Mouse (Mus musculus): ENCODE data around the gene Mboat1. TPM values are rescaled to one million over a fixed set of nuclear protein-coding genes. Genes with fewer than 3 reads are reported as not detected.
A peak's percentile ranks its signal among the peaks of the same experiment; 100 is the strongest.

Gene Mboat1
- polyA plus RNA-seq, 1 experiment = 2.9 TPM

- TF ChIP-seq CTCF (IDR thresholded peaks at IDR 0.05; ENCODE audit: control insufficient read depth, insufficient read depth, low read length) (no peak), POLR2A (IDR thresholded peaks at IDR 0.05; ENCODE audit: borderline replicate concordance, control insufficient read depth, low read depth, low read length) (no peak)
- 70% methylated on average over 9 of the region's 9 CpGs for WGBS
- Histone ChIP-seq H3K27ac (ENCODE audit: control insufficient read depth, insufficient read depth, low read depth, low read length, poor library complexity) (no peak overlapping the region), H3K4me3 (replicated peaks; ENCODE audit: control insufficient read depth, low read depth, low read length) (no peak overlapping the region), H3K4me1 (ENCODE audit: control insufficient read depth, insufficient read depth, low read length) (peaks cover 1% of the 10 kb centered on the region; the same call in 1 of the 2 replicates)
These were observed 123.0 kb downstream of the Mboat1 start for GRCm38 (mm10) chr13:30259326-30259725.

- no peak for TF ChIP-seq POLR2A (IDR thresholded peaks at IDR 0.05; ENCODE audit: borderline replicate concordance, control insufficient read depth, low read depth, low read length)
- peak; percentile 64 for TF ChIP-seq CTCF (IDR thresholded peaks at IDR 0.05; ENCODE audit: control insufficient read depth, insufficient read depth, low read length)
- H3K4me1 ChIP-seq (ENCODE audit: control insufficient read depth, insufficient read depth, low read length) = peaks cover under 1% of the 10 kb centered on the region; the same call in 1 of the 2 replicates
- no peak overlapping the region for H3K4me3 ChIP-seq (replicated peaks; ENCODE audit: control insufficient read depth, low read depth, low read length)
- WGBS = 11% methylated on average over 8 of the region's 8 CpGs
- no peak overlapping the region for H3K27ac ChIP-seq (ENCODE audit: control insufficient read depth, insufficient read depth, low read depth, low read length, poor library complexity)
These were observed 123.7 kb downstream of the Mboat1 start for GRCm38 (mm10) chr13:30259912-30260560.

- H3K4me3 ChIP-seq (replicated peaks; ENCODE audit: control insufficient read depth, low read depth, low read length) = no peak overlapping the region
- H3K4me1 ChIP-seq (ENCODE audit: control insufficient read depth, insufficient read depth, low read length) = no peaks in the 10 kb centered on the region
- 3% methylated on average over 2 of the region's 2 CpGs for WGBS
- no peak overlapping the region for H3K27ac ChIP-seq (ENCODE audit: control insufficient read depth, insufficient read depth, low read depth, low read length, poor library complexity)
- no peak for TF ChIP-seq POLR2A (IDR thresholded peaks at IDR 0.05; ENCODE audit: borderline replicate concordance, control insufficient read depth, low read depth, low read length)
- TF ChIP-seq CTCF (IDR thresholded peaks at IDR 0.05; ENCODE audit: control insufficient read depth, insufficient read depth, low read length) = no peak
These were observed 127.4 kb downstream of the Mboat1 start for GRCm38 (mm10) chr13:30263681-30264080.

- no peaks in the 10 kb centered on the region for H3K4me1 ChIP-seq (ENCODE audit: control insufficient read depth, insufficient read depth, low read length)
- H3K27ac ChIP-seq (ENCODE audit: control insufficient read depth, insufficient read depth, low read depth, low read length, poor library complexity) = no peak overlapping the region
- H3K4me3 ChIP-seq (replicated peaks; ENCODE audit: control insufficient read depth, low read depth, low read length) = no peak overlapping the region
- WGBS = 27% methylated on average over 12 of the region's 12 CpGs
- no peak for TF ChIP-seq POLR2A (IDR thresholded peaks at IDR 0.05; ENCODE audit: borderline replicate concordance, control insufficient read depth, low read depth, low read length)
- TF ChIP-seq CTCF (IDR thresholded peaks at IDR 0.05; ENCODE audit: control insufficient read depth, insufficient read depth, low read length) = no peak
These were observed 128.0 kb downstream of the Mboat1 start for GRCm38 (mm10) chr13:30264303-30264702.

DNA sequence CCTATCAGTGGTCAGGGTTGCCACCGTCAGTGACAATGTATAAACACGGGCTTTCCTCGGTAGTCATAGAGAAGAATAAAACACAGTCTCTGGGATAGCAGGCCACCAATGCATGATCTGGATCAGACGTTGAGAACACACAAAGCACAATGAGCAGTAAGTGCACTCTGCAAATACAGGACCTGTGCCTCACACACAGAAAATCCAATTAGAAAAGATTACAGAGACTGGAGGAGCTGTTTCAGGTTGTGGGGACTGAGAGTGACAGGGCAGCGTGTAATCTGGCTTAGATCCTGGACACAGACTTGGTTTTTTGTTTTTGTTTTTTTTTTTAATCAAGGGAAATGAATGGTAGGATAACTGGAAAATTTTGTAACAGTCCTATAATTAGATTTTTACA is 128.5 kb downstream of the Mboat1 start:
- 30% methylated on average over 5 of the region's 5 CpGs for WGBS
- no peak overlapping the region for H3K4me3 ChIP-seq (replicated peaks; ENCODE audit: control insufficient read depth, low read depth, low read length)
- H3K4me1 ChIP-seq (ENCODE audit: control insufficient read depth, insufficient read depth, low read length) = no peaks in the 10 kb centered on the region
- no peak overlapping the region for H3K27ac ChIP-seq (ENCODE audit: control insufficient read depth, insufficient read depth, low read depth, low read length, poor library complexity)
- no peak for TF ChIP-seq POLR2A (IDR thresholded peaks at IDR 0.05; ENCODE audit: borderline replicate concordance, control insufficient read depth, low read depth, low read length)
- no peak for TF ChIP-seq CTCF (IDR thresholded peaks at IDR 0.05; ENCODE audit: control insufficient read depth, insufficient read depth, low read length)

DNA sequence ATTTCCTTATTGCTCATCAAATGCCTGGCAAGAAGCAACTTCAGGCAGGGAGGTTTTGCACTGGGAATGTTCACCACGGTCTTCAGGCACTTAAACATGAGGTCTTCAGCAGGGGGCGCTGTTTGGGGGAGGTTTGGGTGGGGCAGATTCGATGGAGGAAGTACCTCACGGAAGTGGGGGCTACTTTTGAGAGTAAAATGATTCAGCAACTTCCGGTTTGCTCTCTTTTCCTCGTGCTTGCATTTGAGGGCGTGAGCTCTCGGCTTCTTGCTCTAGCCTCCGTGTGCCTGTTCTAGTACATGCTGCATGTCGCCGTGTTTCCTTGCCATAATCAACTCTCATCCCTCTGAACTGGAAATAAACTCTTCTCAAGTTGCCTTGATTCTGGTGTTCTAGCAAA is 129.7 kb downstream of the Mboat1 start:
- WGBS = 72% methylated on average over 11 of the region's 11 CpGs
- no peak overlapping the region for H3K27ac ChIP-seq (ENCODE audit: control insufficient read depth, insufficient read depth, low read depth, low read length, poor library complexity)
- no peaks in the 10 kb centered on the region for H3K4me1 ChIP-seq (ENCODE audit: control insufficient read depth, insufficient read depth, low read length)
- no peak overlapping the region for H3K4me3 ChIP-seq (replicated peaks; ENCODE audit: control insufficient read depth, low read depth, low read length)
- TF ChIP-seq POLR2A (IDR thresholded peaks at IDR 0.05; ENCODE audit: borderline replicate concordance, control insufficient read depth, low read depth, low read length) (no peak), CTCF (IDR thresholded peaks at IDR 0.05; ENCODE audit: control insufficient read depth, insufficient read depth, low read length) (no peak)

DNA sequence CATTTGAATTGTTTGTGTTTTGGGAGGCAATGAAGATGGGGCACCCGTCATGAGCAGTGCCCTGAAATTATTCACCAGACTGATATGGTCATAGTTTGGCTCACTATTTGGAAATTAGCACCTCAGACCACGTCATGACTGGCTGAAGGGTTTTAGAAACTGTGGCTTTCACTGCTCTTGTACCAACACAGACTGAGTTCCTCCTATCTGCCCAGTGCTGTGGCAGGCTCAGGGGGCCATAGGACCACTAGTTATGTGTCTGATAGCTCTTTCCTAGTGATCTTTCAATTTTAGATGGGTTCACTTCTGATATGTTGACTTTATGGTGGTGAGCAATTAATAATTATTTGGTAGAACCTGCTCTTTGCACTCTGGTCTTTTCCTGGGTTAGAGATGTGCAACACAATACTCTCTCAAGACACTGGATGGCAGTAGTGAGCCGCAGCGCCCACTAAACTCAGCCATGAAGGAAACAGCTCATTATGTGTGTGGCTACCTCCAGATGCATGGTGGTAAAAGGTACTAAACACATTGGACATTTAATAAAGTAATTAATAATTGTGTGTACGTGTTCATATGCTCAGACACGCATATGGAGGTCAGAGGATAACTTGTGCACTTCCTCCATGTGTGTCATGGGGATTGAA is 135.9 kb downstream of the Mboat1 start:
- TF ChIP-seq POLR2A (IDR thresholded peaks at IDR 0.05; ENCODE audit: borderline replicate concordance, control insufficient read depth, low read depth, low read length) = no peak
- peak; percentile 76 for TF ChIP-seq CTCF (IDR thresholded peaks at IDR 0.05; ENCODE audit: control insufficient read depth, insufficient read depth, low read length)
- no peaks in the 10 kb centered on the region for H3K4me1 ChIP-seq (ENCODE audit: control insufficient read depth, insufficient read depth, low read length)
- no peak overlapping the region for H3K27ac ChIP-seq (ENCODE audit: control insufficient read depth, insufficient read depth, low read depth, low read length, poor library complexity)
- WGBS = 23% methylated on average over 6 of the region's 6 CpGs
- no peak overlapping the region for H3K4me3 ChIP-seq (replicated peaks; ENCODE audit: control insufficient read depth, low read depth, low read length)

Other genes with a start within 250 kb of the Mboat1 start
- 8.4 and 11.1 TPM in 2 replicates for gene E2f3, start 150.4 kb upstream of the Mboat1 start, polyA plus RNA-seq (2011; ENCODE audit: insufficient read depth, insufficient read length, low replicate concordance, missing spikeins)
- gene Agtr1a, start 200.0 kb downstream of the Mboat1 start, polyA plus RNA-seq (2011; ENCODE audit: insufficient read depth, insufficient read length, low replicate concordance, missing spikeins) = 7.6 and 16.7 TPM in 2 replicates

Measured in bone marrow, adult 2 months (tissue).